Mouse (Mus musculus) MEL (cell line): ENCODE results near the gene Rad51b.

Source experiments
- CTCF ChIP-seq, 3 experiments: IDR thresholded peaks in 2 of 3; conservative IDR thresholded peaks in 1 of 3; 2 replicates each; pipeline ENCODE4 v1.5.1; 2011 to 2012; ENCODE audit warnings: low read length in 3 of 3, low read depth in 2 of 3, mild to moderate bottlenecking in 2 of 3, improper control_type of control experiment in 1 of 3, inconsistent platforms in 1 of 3, mixed read lengths in 1 of 3, moderate library complexity in 1 of 3; ENCODE audit not compliant: control insufficient read depth in 1 of 3, insufficient read depth in 1 of 3, poor library complexity in 1 of 3, severe bottlenecking in 1 of 3
- ELF1 ChIP-seq: IDR thresholded peaks from 2 replicates; pipeline ENCODE4 v1.6.1; 2014; ENCODE audit warnings: low read depth, mild to moderate bottlenecking, inconsistent platforms, low read length, improper control_type of control experiment, moderate library complexity
- EP300 ChIP-seq, 2 experiments: IDR thresholded peaks; 2 replicates each; pipeline ENCODE4 v1.6.1; 2011; ENCODE audit warnings: improper control_type of control experiment in 2 of 2, low read length in 2 of 2, low read depth in 1 of 2, mild to moderate bottlenecking in 1 of 2
- GATA1 ChIP-seq: IDR thresholded peaks from 2 replicates; pipeline ENCODE4 v1.6.1; 2011; ENCODE audit warnings: low read depth, low read length, improper control_type of control experiment
- MAFK ChIP-seq: IDR thresholded peaks from 2 replicates; pipeline ENCODE4 v1.6.1; 2011; ENCODE audit warnings: low read depth, mild to moderate bottlenecking, low read length, improper control_type of control experiment, borderline replicate concordance
- MEF2A ChIP-seq: IDR thresholded peaks from 2 replicates; pipeline ENCODE4 v1.6.1; 2014; ENCODE audit warnings: low read depth, mild to moderate bottlenecking, inconsistent platforms, low read length, improper control_type of control experiment; ENCODE audit not compliant: poor library complexity, insufficient replicate concordance, severe bottlenecking; ENCODE audit errors: extremely low read depth
- POLR2A ChIP-seq, 2 experiments: IDR thresholded peaks; 2 replicates each; pipeline ENCODE4 v1.6.1; 2011 to 2012; ENCODE audit warnings: low read length in 2 of 2, mild to moderate bottlenecking in 2 of 2, control low read depth in 1 of 2, improper control_type of control experiment in 1 of 2, low read depth in 1 of 2, moderate library complexity in 1 of 2; ENCODE audit not compliant: control insufficient read depth in 1 of 2, insufficient read depth in 1 of 2, poor library complexity in 1 of 2
- SIN3A ChIP-seq: IDR thresholded peaks from 2 replicates; pipeline ENCODE4 v1.6.1; 2012; ENCODE audit warnings: low read length, improper control_type of control experiment, inconsistent platforms
- TBP ChIP-seq: IDR thresholded peaks from 2 replicates; pipeline ENCODE4 v1.8.0; 2011; ENCODE audit warnings: low read depth, low read length, improper control_type of control experiment
- USF1 ChIP-seq: IDR thresholded peaks from 2 replicates; pipeline ENCODE4 v1.6.1; 2014; ENCODE audit warnings: low read depth, mild to moderate bottlenecking, inconsistent platforms, low read length, improper control_type of control experiment, moderate library complexity
- ZC3H11A ChIP-seq: IDR thresholded peaks from 2 replicates; pipeline ENCODE4 v1.6.1; 2012; ENCODE audit warnings: low read depth, mild to moderate bottlenecking, inconsistent platforms, low read length, improper control_type of control experiment
- ZMIZ1 ChIP-seq: IDR thresholded peaks from 2 replicates; pipeline ENCODE4 v1.6.1; 2012; ENCODE audit warnings: low read depth, mild to moderate bottlenecking, inconsistent platforms, low read length, improper control_type of control experiment, moderate library complexity

DNA sequence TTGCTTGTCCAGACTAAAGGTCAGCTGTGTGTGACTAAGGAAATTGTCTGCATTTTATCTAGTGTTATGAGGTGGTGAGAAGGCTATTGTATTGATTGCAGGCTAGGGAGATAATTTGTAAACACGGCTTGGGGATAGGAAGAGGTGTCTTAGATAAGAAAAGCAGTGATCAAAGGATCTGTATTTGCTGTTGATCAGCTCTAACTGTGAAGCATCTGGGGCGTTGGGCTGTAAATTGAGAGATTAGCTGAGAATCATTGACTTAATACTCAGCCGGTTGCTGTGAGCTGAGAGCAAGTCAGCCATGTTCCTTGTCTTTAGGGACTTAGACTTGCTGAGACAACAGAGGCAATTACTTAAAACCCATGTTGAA is 55.6 kb downstream of the Rad51b start:
- TF ChIP-seq POLR2A (IDR thresholded peaks at IDR 0.05; ENCODE audit: control insufficient read depth in 1 of 2, insufficient read depth in 1 of 2, low read depth in 1 of 2, low read length in 2 of 2, poor library complexity in 1 of 2), result no peak
- peak; percentile 42 to 55; a peak in 2 of 4 replicates for TF ChIP-seq EP300 (IDR thresholded peaks at IDR 0.05; ENCODE audit: low read depth in 1 of 2, low read length in 2 of 2)
- TF ChIP-seq CTCF (IDR thresholded peaks at IDR 0.05 in 2 of 3, conservative IDR thresholded peaks at IDR 0.05 in 1 of 3; ENCODE audit: control insufficient read depth in 1 of 3, insufficient read depth in 1 of 3, low read depth in 2 of 3, low read length in 3 of 3, poor library complexity in 1 of 3, severe bottlenecking in 1 of 3), result no peak
- no peak for TF ChIP-seq ZMIZ1
- TF ChIP-seq MAFK, result no peak
- TF ChIP-seq ZC3H11A, result no peak
- no peak for TF ChIP-seq USF1
- no peak for TF ChIP-seq TBP
- peak; percentile 19; the same call in 1 of the 2 replicates for TF ChIP-seq GATA1
- TF ChIP-seq MEF2A, result no peak
- no peak for TF ChIP-seq ELF1
- TF ChIP-seq SIN3A, result no peak
